Mouse (Mus musculus): ENCODE measurements around the gene Twf1. TPM values are rescaled to one million over a fixed set of nuclear protein-coding genes. Genes with fewer than 3 reads are reported as not detected.

The Twf1 gene
- total RNA-seq, 2 experiments from 2014 or later, result 15.0 to 20.4 TPM

DNA sequence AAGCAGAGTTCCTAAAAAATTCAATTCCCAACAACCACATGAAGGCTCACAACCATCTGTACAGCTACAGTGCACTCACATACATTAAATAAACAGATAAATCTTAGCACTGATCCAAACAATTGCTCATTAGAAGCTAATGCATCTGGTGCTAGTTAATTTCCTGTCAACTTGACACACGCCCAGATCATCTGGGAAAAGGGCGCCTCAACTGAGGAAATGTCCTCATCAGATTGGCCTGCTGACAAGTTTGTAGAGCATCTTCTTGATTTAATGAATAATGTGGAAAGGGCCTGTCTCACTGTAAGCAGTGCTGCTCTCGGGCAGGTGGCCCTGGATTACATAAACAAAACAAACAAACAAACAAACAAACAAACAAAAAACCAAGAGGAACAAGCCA lies 59.2 kb downstream of the Twf1 start:
- no peak for DNase-seq (ENCODE audit: low spot score)
- intact Hi-C loops (cut with DNase I), result no loop called here

Other genes starting within 250 kb of the Twf1 start
- under 1 TPM; 0.28 to 0.34 TPM for gene Adamts20, start 124.5 kb downstream of the Twf1 start, total RNA-seq (2021)
- gene Pus7l, start 46.3 kb downstream of the Twf1 start, total RNA-seq (2021), result 1 to 10 TPM; 1.4 to 1.9 TPM
- gene Irak4, start 46.2 kb downstream of the Twf1 start, total RNA-seq (2021), result 1 to 10 TPM; 5.9 to 6.0 TPM
- gene Tmem117, start 39.3 kb upstream of the Twf1 start, total RNA-seq (2021), result 10 to 100 TPM; 13.4 to 17.2 TPM

All from heart, postnatal 25 days (tissue).